In the genomic region with DNA sequence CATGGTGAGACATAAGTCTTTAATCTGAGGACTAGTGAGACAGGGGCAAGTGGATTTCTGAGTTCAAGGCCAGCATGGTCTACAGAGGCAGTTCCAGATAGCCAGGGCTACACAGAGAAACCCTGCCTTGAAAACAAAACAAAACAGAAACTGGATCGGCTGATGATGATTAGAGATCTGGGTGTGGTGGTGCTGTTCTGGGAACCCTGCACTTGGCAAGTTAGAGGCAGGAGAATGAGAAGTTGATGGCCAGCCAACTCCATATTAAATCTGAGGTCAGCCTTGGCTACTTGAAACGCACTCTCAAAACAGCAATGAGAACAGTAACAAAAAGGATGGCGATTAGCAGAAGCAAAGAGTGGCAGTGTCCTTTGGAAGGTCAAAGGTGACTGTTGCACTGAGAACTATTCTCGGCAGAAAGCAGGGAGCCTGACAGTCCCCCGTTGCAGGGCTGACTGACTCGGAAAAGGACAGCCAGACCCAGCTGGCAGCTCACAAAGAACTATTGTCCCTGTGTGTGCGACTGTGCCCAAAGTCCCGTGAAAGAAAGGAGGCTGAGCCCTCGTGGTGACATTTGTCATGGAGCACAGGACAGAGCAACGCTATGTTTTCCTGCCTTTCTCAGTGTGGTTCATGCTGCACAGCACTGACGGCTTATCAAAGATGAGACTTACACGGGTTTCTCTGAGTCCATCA, we compare ENCODE assay signal across 7 mouse cellular contexts. TPM values are rescaled to one million over a fixed set of nuclear protein-coding genes. Genes with fewer than 3 reads are reported as not detected.
DNase-seq lines count a peak whose midpoint lies in the region; ATAC-seq and TF ChIP-seq lines count a peak whose summit lies in the region.

No protein-coding gene starts in this region.

- TF ChIP-seq CTCF in lung, postnatal 0 days (IDR thresholded peaks at IDR 0.05): no peak

- WGBS in lung, postnatal 0 days: 33% methylated on average over 12 of the region's 12 CpGs
- 11% methylated on average over 12 of the region's 12 CpGs for WGBS in forebrain, embryonic 10.5 days
- WGBS in liver, embryonic 16.5 days (ENCODE audit: insufficient replicate concordance): 27% methylated on average over 12 of the region's 12 CpGs

- no peak overlapping the region for H3K9ac ChIP-seq in lung, postnatal 0 days (replicated peaks; ENCODE audit: low read depth)
- H3K9ac ChIP-seq in liver, embryonic 16.5 days (ENCODE audit: low read depth, low read length): no peak overlapping the region

- no peak overlapping the region for H3K4me2 ChIP-seq in lung, postnatal 0 days (replicated peaks; ENCODE audit: low read depth, low read length)
- no peak overlapping the region for H3K4me2 ChIP-seq in liver, embryonic 16.5 days (ENCODE audit: low read depth, low read length)

- TF ChIP-seq EP300 in lung, postnatal 0 days (IDR thresholded peaks at IDR 0.05): no peak

- no peaks in the 10 kb centered on the region for H3K36me3 ChIP-seq in lung, postnatal 0 days (ENCODE audit: insufficient read depth, low read length)
- H3K36me3 ChIP-seq in forebrain, embryonic 10.5 days (replicated peaks): no peaks in the 10 kb centered on the region
- H3K36me3 ChIP-seq in liver, embryonic 16.5 days (ENCODE audit: control insufficient read depth, insufficient read depth): no peaks in the 10 kb centered on the region

- no peak overlapping the region for H3K4me3 ChIP-seq in lung, postnatal 0 days (ENCODE audit: low read depth, low read length)
- 0 out of 2 replicates have a peak overlapping the region, but pooled peaks have one; percentile 0 for H3K4me3 ChIP-seq in forebrain, embryonic 10.5 days
- no peak overlapping the region for H3K4me3 ChIP-seq in liver, embryonic 16.5 days (ENCODE audit: low read depth, low read length)

- DNase-seq in lung, postnatal 0 days (ENCODE audit: low spot score): peak; percentile 15
- no peak for DNase-seq in lung, postnatal 10 days
- peak; percentile 55 for DNase-seq in forebrain, embryonic 10.5 days (ENCODE audit: extremely low spot score, low spot score)
- DNase-seq in testis, postnatal 10 days (ENCODE audit: low spot score): peak; percentile 51
- no peak for DNase-seq in urinary bladder, adult 2 months (ENCODE audit: low spot score)
- no peak for DNase-seq in adrenal gland, adult 8-10 months

- no peak overlapping the region for H3K27ac ChIP-seq in lung, postnatal 0 days (ENCODE audit: low read length)
- H3K27ac ChIP-seq in forebrain, embryonic 10.5 days: peak overlapping the region; percentile 12; the same call in 1 of the 2 replicates
- no peak overlapping the region for H3K27ac ChIP-seq in liver, embryonic 16.5 days (ENCODE audit: low read length)

- H3K9me3 ChIP-seq in lung, postnatal 0 days (ENCODE audit: low read length): no peaks in the 10 kb centered on the region
- H3K9me3 ChIP-seq in forebrain, embryonic 10.5 days: no peaks in the 10 kb centered on the region
- no peaks in the 10 kb centered on the region for H3K9me3 ChIP-seq in liver, embryonic 16.5 days (replicated peaks; ENCODE audit: control insufficient read depth, low read length)

- peak; percentile 16; the same call in 1 of the 2 replicates for ATAC-seq in lung, postnatal 0 days
- ATAC-seq in liver, embryonic 16.5 days (ENCODE audit: low read depth): 0 out of 2 replicates have a peak, but pooled peaks have one; percentile 24

- no peaks in the 10 kb centered on the region for H3K27me3 ChIP-seq in lung, postnatal 0 days (replicated peaks; ENCODE audit: insufficient read depth, low read length)
- H3K27me3 ChIP-seq in forebrain, embryonic 10.5 days (ENCODE audit: poor library complexity, severe bottlenecking): no peaks in the 10 kb centered on the region; the same call in 1 of the 2 replicates
- H3K27me3 ChIP-seq in liver, embryonic 16.5 days (ENCODE audit: control insufficient read depth, insufficient read depth, low read depth, low read length): no peaks in the 10 kb centered on the region

- H3K4me1 ChIP-seq in lung, postnatal 0 days (ENCODE audit: insufficient read depth, low read depth, low read length): no peaks in the 10 kb centered on the region
- H3K4me1 ChIP-seq in forebrain, embryonic 10.5 days: peaks cover 15% of the 10 kb centered on the region
- no peaks in the 10 kb centered on the region for H3K4me1 ChIP-seq in liver, embryonic 16.5 days (ENCODE audit: control insufficient read depth, low read depth, low read length)

RNA-seq across cellular contexts. Expression of a gene that starts 12.6 kb away (rescaled TPM):
- polyA plus RNA-seq in lung, postnatal 0 days (2015; fragmentation: Nextera tagmentation; extraction: Ambion mirVana): 25.5 and 29.0 TPM in 2 replicates
- polyA plus RNA-seq in forebrain, embryonic 10.5 days (2016; fragmentation: Nextera tagmentation; extraction: Ambion mirVana): 8.6 and 10.1 TPM in 2 replicates
- 9.7 and 10.7 TPM in 2 replicates for polyA plus RNA-seq in liver, embryonic 16.5 days (2015; fragmentation: Nextera tagmentation; extraction: Ambion mirVana)
- polyA plus RNA-seq in urinary bladder, adult 2 months (2012; rRNA removed): 26.4 and 27.9 TPM in 2 replicates
- total RNA-seq in adrenal gland, adult 8-10 months (2022): 10 to 100 TPM; 41.7 to 74.1 (median 56.4) TPM

RNA-seq across cellular contexts. Expression of a gene that starts 44.1 kb away (rescaled TPM):
- 3.4 and 3.5 TPM in 2 replicates for polyA plus RNA-seq in lung, postnatal 0 days (2015; fragmentation: Nextera tagmentation; extraction: Ambion mirVana)
- 19.7 and 22.1 TPM in 2 replicates for polyA plus RNA-seq in forebrain, embryonic 10.5 days (2016; fragmentation: Nextera tagmentation; extraction: Ambion mirVana)
- 0.47 and 0.64 TPM in 2 replicates for polyA plus RNA-seq in liver, embryonic 16.5 days (2015; fragmentation: Nextera tagmentation; extraction: Ambion mirVana)
- 5.8 and 6.1 TPM in 2 replicates for polyA plus RNA-seq in urinary bladder, adult 2 months (2012; rRNA removed)
- total RNA-seq in adrenal gland, adult 8-10 months (2022): 10 to 100 TPM in 2 of 4 experiments, 1 to 10 TPM in 2; 7.0 to 10.9 (median 9.2) TPM

Comparison
In these comparisons a context has a peak if more than half of its experiments do, and no peak if none do; other contexts are left out.
1. DNase-seq: peak in lung, postnatal 0 days (single experiment), forebrain, embryonic 10.5 days (single experiment) and testis, postnatal 10 days (single experiment); none in lung, postnatal 10 days (single experiment), urinary bladder, adult 2 months (single experiment) and adrenal gland, adult 8-10 months (single experiment).